Mouse (Mus musculus) G1E (cell line): ENCODE results near the gene Etl4. TPM values are rescaled to one million over a fixed set of nuclear protein-coding genes. Genes with fewer than 3 reads are reported as not detected.
"Not testable (repeated sequence)": the region's sequence is repeated elsewhere in the genome, so short reads cannot be mapped to it uniquely, and the experiment has no call there.

Experiments
- ATAC-seq: 2 replicates; pipeline ENCODE4 v1.8.0; 2016; ENCODE audit warnings: mild to moderate bottlenecking; ENCODE audit not compliant: insufficient number of reproducible peaks, poor library complexity, low FRiP score, severe bottlenecking; ENCODE audit errors: extremely low read depth
- DNase-seq: peaks from one replicate; pipeline ENCODE4 v3.0.0; 2012; ENCODE audit warnings: low spot score
- H3K27me3 ChIP-seq: 2 replicates; pipeline ENCODE4 v1.6.1; 2012; ENCODE audit warnings: mild to moderate bottlenecking, low read length, inconsistent platforms; ENCODE audit not compliant: insufficient read depth
- H3K36me3 ChIP-seq: replicated peaks from 2 replicates; pipeline ENCODE3; 2012; ENCODE audit warnings: mild to moderate bottlenecking, inconsistent platforms
- H3K4me1 ChIP-seq: 2 replicates; pipeline ENCODE4 v1.6.1; 2012; ENCODE audit warnings: low read depth, low read length, inconsistent platforms, mixed read lengths; ENCODE audit not compliant: insufficient read depth
- H3K4me3 ChIP-seq: 2 replicates; pipeline ENCODE4 v1.5.1; 2012; ENCODE audit warnings: low read depth, mild to moderate bottlenecking, inconsistent platforms, low read length, moderate library complexity, mixed read lengths
- H3K9me3 ChIP-seq: replicated peaks from 2 replicates; pipeline ENCODE4 v1.6.1; 2012; ENCODE audit warnings: inconsistent platforms
- CTCF ChIP-seq: IDR thresholded peaks from 2 replicates; pipeline ENCODE4 v1.5.1; 2012; ENCODE audit warnings: low read depth, low read length, inconsistent platforms, mixed read lengths
- GATA1 ChIP-seq: IDR thresholded peaks from 2 replicates; pipeline ENCODE4 v1.6.1; 2012; ENCODE audit warnings: borderline replicate concordance, low read length, inconsistent platforms, mixed read lengths
- GATA2 ChIP-seq: IDR thresholded peaks from 2 replicates; pipeline ENCODE4 v1.6.1; 2012; ENCODE audit warnings: low read depth, low read length, inconsistent platforms, borderline replicate concordance
- POLR2AphosphoS5 ChIP-seq: IDR thresholded peaks from 2 replicates; pipeline ENCODE4 v1.6.1; 2012; ENCODE audit warnings: low read depth, low read length, inconsistent platforms; ENCODE audit not compliant: insufficient replicate concordance
- TAL1 ChIP-seq: conservative IDR thresholded peaks from 2 replicates; pipeline ENCODE4 v1.6.1; 2012; ENCODE audit warnings: low read depth, low read length, inconsistent platforms, mixed read lengths
- polyA plus RNA-seq: library from polyadenylated mRNA; stranded (reverse); fragments of >175 nt; gene quantifications from 2 replicates; pipeline ENCODE4 v1.2.3, GENCODE M21; 2012
- total RNA-seq, 2 experiments: library from RNA; stranded (forward) in 1 of 2; stranded (reverse) in 1 of 2; fragments of 200-1000 nt in 1 of 2; fragments of >200 nt in 1 of 2; fragmentation: Nextera tagmentation in 1 of 2; gene quantifications; 2 replicates each; pipeline ENCODE4 v1.2.3; 2014 to 2017

The Etl4 gene
- total and polyA plus RNA-seq, 3 experiments, result 0.44 TPM; not detected in 2

- Histone ChIP-seq H3K4me3 (no peak overlapping the region), H3K27me3 (0 out of 2 replicates have a peak, but pooled peaks cover 4% of the 10 kb centered on the region), H3K36me3 (no peaks in the 10 kb centered on the region), H3K4me1 (no peaks in the 10 kb centered on the region), H3K9me3 (no peaks in the 10 kb centered on the region)
- no peak for TF ChIP-seq GATA1
- TF ChIP-seq CTCF, result no peak
- no peak for TF ChIP-seq POLR2AphosphoS5
- no peak for TF ChIP-seq GATA2
- TF ChIP-seq TAL1, result no peak
- DNase-seq (no peak), ATAC-seq (no peak)
Measured at GRCm38 (mm10) chr2:20339016-20339734, 429.6 kb downstream of the Etl4 start.

- no peak for ATAC-seq
Measured at GRCm38 (mm10) chr2:20339919-20340318, 430.3 kb downstream of the Etl4 start.

GRCm38 (mm10) chr2:20346873-20347272 lies 437.3 kb downstream of the Etl4 start:
- Histone ChIP-seq H3K4me1 (no peaks in the 10 kb centered on the region), H3K36me3 (no peaks in the 10 kb centered on the region), H3K9me3 (no peaks in the 10 kb centered on the region), H3K27me3 (no peaks in the 10 kb centered on the region), H3K4me3 (no peak overlapping the region)
- ATAC-seq, result no peak
- no peak for TF ChIP-seq GATA1
- TF ChIP-seq CTCF, result no peak
- no peak for TF ChIP-seq POLR2AphosphoS5
- no peak for TF ChIP-seq TAL1
- no peak for TF ChIP-seq GATA2
- DNase-seq, result no peak

More at GRCm38 (mm10) chr2:20339919-20340318, 430.3 kb downstream of the Etl4 start:
- Histone ChIP-seq H3K9me3 (no peaks in the 10 kb centered on the region), H3K27me3 (0 out of 2 replicates have a peak, but pooled peaks cover 4% of the 10 kb centered on the region), H3K4me3 (no peak overlapping the region), H3K36me3 (no peaks in the 10 kb centered on the region), H3K4me1 (no peaks in the 10 kb centered on the region)
- DNase-seq, result no peak
- no peak for TF ChIP-seq POLR2AphosphoS5
- TF ChIP-seq CTCF, result no peak
- no peak for TF ChIP-seq GATA2
- TF ChIP-seq TAL1, result no peak
- no peak for TF ChIP-seq GATA1

- no peak for DNase-seq
- no peak for TF ChIP-seq TAL1
- TF ChIP-seq GATA1, result no peak
- no peak for TF ChIP-seq CTCF
- no peak for TF ChIP-seq GATA2
- no peak for TF ChIP-seq POLR2AphosphoS5
- no peaks in the 10 kb centered on the region for H3K27me3 ChIP-seq
- H3K4me1 ChIP-seq, result no peaks in the 10 kb centered on the region
- ATAC-seq, result no peak
- H3K4me3 ChIP-seq, result no peak overlapping the region
- no peaks in the 10 kb centered on the region for H3K9me3 ChIP-seq
- no peaks in the 10 kb centered on the region for H3K36me3 ChIP-seq
Measured at GRCm38 (mm10) chr2:20349268-20349667, 439.7 kb downstream of the Etl4 start.

GRCm38 (mm10) chr2:20352796-20353195 lies 443.2 kb downstream of the Etl4 start:
- H3K4me3 ChIP-seq, result no peak overlapping the region
- no peaks in the 10 kb centered on the region for H3K36me3 ChIP-seq
- ATAC-seq (no peak), DNase-seq (no peak)
- H3K27me3 ChIP-seq, result no peaks in the 10 kb centered on the region
- no peaks in the 10 kb centered on the region for H3K4me1 ChIP-seq
- no peak for TF ChIP-seq TAL1
- no peak for TF ChIP-seq CTCF
- TF ChIP-seq GATA1, result no peak
- TF ChIP-seq POLR2AphosphoS5, result no peak
- TF ChIP-seq GATA2, result no peak
- no peaks in the 10 kb centered on the region for H3K9me3 ChIP-seq

GRCm38 (mm10) chr2:20377026-20377425 lies 467.4 kb downstream of the Etl4 start:
- H3K27me3 ChIP-seq, result no peaks in the 10 kb centered on the region
- no peaks in the 10 kb centered on the region for H3K36me3 ChIP-seq
- no peak overlapping the region for H3K4me3 ChIP-seq
- DNase-seq, result no peak
- no peak for TF ChIP-seq GATA2
- TF ChIP-seq POLR2AphosphoS5, result no peak
- no peak for TF ChIP-seq TAL1
- TF ChIP-seq CTCF, result no peak
- no peak for TF ChIP-seq GATA1
- H3K9me3 ChIP-seq, result no peaks in the 10 kb centered on the region
- no peak for ATAC-seq
- H3K4me1 ChIP-seq, result no peaks in the 10 kb centered on the region

GRCm38 (mm10) chr2:20380874-20381273 lies 471.3 kb downstream of the Etl4 start:
- not testable (repeated sequence) for ATAC-seq

More at GRCm38 (mm10) chr2:20380874-20381273, 471.3 kb downstream of the Etl4 start:
- not testable (repeated sequence) for H3K4me1 ChIP-seq, H3K9me3 ChIP-seq, H3K27me3 ChIP-seq, H3K4me3 ChIP-seq, DNase-seq, H3K36me3 ChIP-seq
